Mouse (Mus musculus): Measurements from ENCODE around the gene Ephb4.

Ephb4 gene

DNA sequence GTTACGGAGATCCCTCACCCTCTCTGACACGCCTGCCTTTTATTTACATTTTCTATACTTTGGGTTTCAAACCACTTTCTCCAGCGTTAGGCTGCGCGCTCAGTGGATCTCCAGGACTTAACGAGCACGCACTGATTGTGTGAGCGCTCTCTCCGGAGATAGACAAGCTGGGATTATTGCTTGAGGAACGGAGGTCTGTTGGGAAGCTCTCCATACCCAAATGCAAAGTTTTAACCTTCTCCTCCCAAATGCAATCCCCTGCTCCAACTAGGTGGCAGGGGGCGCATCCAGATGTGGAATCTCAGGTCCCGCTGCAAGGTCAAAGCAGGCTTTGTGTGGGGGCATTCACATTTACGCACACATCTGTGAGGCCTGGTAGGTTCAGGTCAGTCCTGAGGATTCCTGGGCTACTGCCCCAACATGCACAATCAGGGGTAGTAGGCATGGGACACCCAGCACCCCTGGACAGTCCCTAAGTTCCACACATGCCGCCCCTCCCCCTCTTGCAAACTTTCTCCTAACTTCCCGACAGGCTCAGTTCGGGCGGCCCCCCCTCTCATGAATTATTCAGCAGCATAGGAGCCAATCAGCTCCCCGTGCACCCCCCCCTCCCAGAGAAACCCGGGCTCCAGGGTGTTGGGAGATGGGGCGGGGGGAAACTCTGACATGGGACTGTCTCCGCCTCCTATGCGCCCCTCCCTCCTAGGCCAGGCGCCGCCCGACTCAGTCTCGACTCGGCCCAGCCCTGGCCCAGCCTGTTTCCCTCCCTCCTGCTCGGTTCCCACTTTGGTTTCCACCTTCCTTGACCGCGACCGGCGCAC lies at the start of gene Ephb4:
TSS of gene Ephb4 (plus strand) at position 726 of the 821 bp plus-strand sequence.
- DNase-seq (ENCODE audit: low spot score) = peak; percentile 96

DNA sequence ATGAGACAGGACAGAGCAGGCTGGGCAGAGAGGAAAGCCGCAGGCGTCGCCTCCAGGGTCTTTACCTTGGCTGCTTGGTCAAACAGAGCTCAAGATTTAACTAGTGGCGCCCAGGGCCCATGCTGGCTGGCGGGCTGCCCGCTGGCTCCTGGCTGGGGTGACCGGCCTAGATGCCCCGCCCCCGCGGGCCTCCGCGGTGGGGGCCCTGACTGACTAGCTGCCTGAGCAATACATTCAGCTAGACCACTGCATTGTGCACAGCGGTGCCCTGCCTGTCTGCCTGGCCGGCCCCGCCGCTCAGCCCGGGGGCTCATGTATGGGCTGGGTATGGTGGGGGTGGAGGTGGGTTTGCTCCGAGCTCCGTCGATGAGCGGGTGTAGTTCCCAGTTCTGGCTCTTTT lies 48.7 kb upstream of the Ephb4 start:
- DNase-seq (ENCODE audit: low spot score) = no peak

DNA sequence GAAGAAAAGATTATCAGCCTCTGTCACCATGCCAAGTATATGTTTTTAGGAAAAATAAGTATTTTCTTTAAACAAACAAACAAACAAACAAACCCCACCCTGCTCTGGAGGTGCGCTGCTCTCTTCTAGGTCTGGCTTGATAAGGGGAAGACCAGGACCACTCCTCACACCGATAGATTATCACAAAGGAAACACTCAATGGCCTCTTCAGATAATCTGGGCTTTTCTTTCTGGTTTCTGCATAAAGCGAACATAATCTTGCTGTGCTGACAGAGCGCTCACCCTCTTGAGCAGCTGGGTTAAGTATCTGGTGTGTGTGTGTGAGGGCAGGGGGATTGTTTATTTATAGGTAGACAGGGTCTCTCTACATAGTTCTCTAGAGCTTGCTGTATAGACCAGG lies 46.3 kb upstream of the Ephb4 start:
- DNase-seq (ENCODE audit: low spot score) = no peak

DNA sequence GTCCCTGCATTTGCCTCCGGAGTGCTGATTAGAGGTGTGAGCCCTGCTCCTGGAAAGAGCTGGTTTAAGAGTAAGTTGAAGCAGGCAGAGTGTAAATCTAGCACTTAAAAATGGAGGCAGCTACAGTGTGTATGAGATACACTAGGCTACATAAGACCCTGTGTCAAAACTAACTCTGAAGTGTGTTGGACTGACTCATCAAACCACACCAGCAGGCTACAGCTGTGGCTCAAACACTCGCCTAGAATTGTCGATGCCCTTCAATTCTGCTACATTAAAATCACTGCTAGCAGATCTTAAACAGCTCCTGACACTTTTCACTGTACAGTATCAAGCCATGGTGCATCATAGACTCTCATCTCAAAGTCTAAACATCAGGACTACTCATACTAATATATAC lies 45.7 kb upstream of the Ephb4 start:
- DNase-seq (ENCODE audit: low spot score) = no peak

DNA sequence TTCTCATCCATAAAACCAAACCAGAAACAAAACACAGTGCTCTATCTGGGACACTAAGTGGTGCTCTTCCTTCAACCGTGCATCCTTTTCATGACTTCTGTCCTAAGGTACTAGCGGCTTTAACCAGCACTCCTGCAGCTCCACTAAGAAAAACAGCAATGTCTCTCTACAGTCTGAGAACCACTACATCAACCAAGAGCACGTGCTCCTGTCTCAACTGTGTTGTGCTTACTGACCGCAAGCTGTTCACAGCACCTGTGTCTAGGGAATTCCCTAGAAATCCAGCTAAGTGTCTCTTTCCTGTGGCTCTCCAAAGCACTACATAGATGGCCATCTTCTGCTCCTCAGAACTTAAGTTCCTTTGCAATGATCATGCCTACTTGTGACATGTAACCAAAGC lies 45.1 kb upstream of the Ephb4 start:
- DNase-seq (ENCODE audit: low spot score) = no peak

DNA sequence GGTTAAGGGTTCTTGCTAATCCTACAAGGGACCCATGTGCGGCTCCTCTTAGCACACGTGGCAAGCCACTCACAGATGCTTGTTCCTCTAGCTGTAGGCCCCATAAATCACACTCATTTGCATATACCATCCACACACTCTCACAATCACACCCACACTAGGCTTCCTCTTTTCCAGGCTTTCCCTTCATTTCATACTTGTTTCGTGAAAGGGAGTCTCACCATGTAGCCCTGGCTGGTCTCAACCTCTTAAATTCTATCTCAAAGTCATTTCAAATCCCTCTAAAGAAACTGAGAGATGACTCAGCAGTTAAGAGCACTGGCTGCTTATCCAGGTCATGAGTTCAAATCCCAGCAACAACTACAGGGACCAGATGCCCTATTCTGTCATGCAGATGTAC lies 44.1 kb upstream of the Ephb4 start:
- DNase-seq (ENCODE audit: low spot score) = no peak

DNA sequence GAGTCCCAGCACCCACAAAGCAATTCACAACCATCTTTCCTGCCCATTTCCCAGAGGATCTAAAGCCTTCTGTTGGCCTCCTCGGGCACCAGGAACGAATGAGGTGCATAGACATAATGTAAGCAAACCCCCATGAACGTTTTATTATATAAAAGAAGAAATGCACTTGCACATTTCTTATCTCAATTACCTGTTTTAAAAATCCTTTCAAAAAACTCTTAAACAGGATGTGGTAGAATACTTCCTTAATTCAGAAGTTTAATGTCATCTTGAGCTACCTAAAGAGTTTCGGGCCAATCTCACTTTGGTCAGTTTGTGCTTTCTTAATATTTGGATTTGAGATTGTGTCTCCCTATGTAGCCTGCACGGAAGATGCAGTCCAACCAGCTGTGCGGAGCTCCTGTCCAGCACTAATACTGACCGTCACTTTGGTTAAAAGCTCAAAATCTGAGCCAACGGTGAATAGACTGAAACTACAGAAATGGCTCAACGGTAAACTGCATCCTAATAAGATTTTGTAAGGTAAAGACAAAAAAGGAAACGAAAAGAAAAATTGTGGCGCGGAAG lies 43.4 kb upstream of the Ephb4 start:
- DNase-seq (ENCODE audit: low spot score) = no peak

DNA sequence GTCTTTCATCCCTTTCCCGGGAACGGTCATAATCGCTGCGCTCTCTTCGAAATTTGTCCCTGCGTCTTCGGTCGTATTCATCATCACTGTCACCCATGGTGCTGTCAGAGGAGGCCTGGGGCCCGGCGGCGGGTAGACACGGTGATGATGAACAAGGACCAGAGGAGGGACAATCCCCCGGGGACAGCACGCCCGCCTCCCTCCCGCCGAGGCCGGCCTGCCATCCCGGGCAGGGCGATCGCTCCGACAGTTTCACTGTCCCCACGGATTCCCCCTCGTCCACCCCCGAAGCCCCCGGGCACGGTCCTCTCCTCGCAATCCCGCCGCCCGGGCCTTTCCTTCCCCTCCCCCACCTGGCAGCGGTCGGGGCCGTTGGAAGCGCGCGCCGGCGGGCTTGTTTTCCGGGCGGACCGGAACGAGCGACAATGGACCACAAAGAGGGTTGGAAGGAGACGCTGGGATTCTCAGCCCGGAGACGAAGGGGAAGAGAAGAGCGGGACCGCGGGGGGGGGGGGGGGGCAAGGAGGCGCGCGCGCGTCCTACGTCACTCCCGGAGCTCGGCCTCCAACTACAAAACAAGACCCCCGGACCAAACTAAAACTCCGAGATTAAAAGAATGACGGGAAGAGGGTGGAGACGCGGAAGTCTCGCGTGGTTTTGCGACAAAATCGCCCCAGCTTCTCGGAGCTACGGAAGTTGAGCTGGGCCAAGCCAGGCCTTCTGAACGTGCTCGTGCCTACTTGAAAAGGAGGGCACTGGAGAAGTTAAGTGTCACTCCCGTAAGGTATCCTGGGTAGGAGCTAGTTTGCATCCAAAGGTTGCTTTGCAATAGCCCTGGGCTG lies 42.6 kb upstream of the Ephb4 start, which contains the start of gene Srrt:
TSS of gene Srrt (minus strand) at position 604 of the 842 bp plus-strand sequence.
- peak; percentile 96 for DNase-seq (ENCODE audit: low spot score)

DNA sequence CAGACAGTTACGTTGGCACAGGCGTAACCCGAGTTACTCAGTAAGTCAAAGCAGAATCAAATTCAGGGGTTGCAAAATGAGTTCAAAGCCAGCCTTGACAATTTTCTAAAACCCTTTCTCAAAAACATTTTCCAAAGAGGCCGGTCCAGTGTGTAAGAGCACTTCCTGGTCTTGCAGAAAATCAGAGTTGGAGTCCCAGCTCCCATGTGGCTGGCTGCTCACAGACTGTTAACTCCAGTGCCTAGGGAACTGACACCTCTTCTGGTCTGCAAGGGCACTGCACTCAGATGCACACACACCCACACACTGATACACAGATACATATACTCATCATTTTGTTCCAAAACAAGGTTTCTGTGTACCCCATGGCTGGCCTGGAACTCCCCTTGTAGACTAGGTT lies 41.6 kb upstream of the Ephb4 start:
- no peak for DNase-seq (ENCODE audit: low spot score)

DNA sequence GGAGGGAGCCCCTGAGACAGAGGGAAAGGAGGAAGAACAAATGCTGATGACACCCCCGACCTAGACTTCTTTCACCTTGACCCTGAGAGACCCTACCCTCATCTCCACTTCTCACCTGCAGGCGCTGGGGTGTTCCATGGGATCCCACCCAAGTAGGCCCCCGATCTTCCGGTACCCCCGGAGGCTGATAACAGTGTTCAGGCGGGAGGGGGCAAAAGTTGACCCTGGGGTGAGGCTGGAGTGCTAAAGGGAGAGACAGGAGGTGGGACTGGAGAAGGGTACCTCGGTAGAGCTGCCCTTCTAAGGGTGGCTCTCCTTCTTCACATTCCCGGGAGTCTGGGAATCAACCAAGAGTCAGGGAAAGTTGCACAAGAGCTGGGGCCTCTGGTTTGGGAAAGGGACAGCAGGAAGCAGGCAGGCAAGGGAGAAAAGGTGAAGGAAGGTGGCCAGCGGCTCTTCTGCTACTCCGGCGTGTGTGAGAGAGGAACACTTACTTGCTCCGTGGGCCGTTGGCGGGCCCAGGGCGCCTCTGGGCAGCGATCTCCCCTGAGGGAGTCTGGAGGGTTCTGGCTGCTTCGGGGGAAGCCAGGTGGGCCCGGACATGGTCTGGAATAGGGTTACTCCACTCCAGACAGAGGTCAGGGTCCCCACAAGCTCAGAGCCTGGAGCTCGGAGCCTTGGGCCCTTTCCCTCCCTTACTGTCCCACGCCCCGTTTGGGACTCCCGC lies 36.3 kb upstream of the Ephb4 start:
- peak; percentile 79 for DNase-seq (ENCODE audit: low spot score)

DNA sequence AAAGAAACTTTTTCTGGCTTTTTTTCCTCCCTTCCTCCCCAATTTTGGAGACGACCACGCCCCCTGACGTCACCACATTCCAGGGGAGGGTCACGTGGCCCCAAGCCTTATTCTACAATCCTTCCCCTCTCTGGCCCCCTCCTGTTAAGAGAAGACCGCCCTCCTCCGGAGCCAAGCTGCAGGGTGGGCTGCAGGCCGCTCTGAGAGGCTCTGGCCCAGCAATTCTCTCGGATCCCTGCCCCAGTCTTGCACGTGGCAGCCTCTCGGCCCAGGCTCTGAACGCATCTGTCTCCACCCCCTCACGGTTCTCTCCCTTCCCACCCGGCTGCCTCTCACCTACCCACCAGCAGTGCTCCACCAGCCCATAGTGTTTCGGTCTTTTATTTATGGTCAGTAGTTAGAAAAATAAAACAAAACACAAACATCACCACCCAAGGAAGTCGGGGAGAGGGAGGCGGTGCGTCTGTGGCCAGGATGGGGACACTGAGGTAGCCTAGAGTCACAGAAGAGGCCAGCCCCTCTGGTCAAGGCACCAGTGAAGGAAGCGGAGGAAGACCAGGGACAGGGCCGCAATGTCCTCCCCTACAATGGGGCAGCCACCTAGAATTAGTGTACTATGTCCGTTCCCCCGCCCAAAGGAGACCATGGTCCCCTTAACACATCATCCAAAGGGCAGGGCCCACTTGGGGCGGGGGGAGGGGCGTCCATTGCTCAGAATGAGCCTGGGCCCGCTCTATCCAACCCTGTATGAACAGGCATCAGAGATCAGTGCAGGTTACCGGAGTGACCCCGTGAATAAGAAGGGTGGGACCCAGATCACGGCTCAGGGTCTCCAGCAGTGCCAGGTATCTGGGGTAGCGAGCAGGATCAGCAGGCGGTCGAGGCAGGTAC lies 35.5 kb upstream of the Ephb4 start, which contains the start of gene Trip6:
TSS of gene Trip6 (minus strand) at position 212 of the 891 bp plus-strand sequence.
- DNase-seq (ENCODE audit: low spot score) = peak; percentile 91

DNA sequence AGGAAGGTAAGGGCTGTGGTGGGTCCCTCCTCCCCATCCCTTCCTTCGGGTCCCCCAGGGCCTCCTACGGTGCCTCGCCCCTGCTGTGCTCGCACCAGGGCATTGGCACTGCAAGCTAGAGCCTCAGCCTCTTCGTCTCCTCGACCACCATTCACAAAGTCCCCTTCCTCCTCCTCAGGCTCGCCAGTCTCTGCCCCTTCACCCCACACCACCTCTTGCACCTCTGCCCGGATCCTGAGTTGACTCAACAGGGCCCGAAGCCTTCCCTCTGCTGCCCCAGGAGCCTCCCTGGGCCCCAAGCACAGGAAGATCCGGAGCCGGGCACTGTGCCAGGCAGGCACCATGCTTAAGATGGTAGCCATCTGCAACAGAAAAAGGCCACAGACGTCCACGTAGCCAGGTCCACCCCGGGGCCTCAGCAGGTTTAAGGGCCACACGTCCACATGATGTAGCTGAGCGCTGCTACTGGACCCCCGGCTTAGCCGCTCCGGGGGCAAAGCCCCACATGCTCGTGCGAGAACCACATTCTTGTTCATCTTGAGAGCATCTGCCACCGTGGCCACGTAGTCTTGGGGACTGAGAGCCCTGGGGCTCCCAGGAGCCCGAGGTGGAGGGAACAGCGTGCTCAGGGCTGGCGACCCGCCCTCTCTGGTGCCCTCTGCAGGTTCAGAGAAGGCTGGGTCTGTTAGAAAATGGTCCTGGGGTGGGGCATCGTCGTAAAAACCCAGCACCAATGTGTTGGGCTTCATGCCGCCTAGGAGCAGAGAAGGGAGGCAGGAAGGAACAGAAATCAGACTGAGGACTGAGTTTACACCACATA lies 34.6 kb upstream of the Ephb4 start:
- DNase-seq (ENCODE audit: low spot score) = no peak

DNA sequence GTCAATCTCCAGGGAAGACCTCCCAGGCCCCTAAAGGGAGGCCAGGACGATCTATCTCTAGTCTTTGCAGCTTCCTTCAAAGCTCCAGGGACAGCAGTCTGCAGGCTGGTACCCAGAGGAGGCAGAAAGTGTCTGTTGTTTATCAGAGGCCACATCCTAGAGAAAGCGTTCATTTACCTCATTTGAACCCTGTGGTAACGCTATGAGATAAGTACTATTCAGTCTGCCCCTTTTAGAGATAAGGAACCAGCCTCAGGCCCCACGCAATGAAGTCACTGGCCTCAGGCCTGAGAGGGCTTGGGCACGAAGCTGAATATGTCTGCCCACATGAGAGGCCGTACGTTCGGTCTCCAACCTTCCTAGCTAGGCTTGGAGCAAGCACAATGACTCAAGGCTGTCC lies 32.5 kb upstream of the Ephb4 start:
- DNase-seq (ENCODE audit: low spot score) = no peak

DNA sequence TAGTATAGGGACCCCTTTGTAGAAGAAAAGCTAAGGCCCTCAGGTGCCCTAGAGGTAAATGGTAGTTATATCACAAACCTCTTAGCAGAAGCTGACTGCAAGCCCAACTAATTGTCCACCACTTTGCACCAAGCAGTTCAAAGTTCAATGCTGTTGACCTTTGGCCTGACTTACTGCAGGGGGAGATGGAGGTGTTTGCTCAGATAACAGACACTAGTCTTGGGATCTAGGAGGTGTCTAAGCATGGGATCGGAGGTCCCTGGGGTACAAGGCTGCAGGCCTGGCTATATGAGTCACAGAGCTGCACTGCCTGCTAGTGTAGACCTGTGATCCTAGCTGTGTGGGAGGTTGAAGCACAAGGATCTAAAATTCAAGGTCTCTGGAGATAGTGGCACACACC lies 31.3 kb upstream of the Ephb4 start:
- no peak for DNase-seq (ENCODE audit: low spot score)

DNA sequence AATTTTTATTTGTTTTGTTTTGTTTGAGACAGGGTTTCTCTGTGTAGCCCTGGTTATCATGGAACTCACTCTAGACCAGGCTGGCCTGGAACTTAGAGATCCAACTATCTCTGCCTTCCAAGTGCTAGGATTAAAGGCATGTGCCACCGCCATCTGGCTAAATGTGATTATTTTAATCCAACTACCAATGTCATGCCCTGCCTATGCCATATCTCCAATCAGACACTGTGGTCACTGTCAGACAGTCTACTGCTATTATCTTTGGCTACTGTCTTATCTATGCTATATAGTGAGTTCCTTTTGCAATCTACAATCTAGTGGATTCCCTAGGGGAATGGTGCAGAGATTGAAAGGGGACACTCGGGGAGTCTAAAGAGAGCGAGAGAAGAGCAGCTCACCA lies 28.9 kb upstream of the Ephb4 start:
- no peak for DNase-seq (ENCODE audit: low spot score)

DNA sequence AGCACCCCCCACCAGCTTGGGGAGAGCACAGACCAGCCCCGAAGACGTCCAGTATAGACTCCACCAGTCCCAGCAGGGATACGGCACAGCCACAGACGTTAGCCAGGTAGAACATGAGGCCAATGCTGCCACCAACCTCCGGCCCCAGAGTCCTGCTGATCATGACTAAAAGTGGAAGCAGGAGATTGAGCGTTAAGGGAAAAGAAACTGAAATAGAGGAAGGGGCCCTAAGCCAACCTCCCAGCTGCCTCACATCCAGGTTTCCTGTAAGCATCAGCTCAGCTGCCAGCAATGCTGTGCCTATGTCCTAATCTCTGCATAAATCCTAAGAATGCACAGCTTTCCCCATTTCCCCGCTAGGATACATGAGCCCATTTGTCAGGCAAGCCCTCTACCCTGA lies 19.0 kb upstream of the Ephb4 start:
- DNase-seq (ENCODE audit: low spot score) = no peak

DNA sequence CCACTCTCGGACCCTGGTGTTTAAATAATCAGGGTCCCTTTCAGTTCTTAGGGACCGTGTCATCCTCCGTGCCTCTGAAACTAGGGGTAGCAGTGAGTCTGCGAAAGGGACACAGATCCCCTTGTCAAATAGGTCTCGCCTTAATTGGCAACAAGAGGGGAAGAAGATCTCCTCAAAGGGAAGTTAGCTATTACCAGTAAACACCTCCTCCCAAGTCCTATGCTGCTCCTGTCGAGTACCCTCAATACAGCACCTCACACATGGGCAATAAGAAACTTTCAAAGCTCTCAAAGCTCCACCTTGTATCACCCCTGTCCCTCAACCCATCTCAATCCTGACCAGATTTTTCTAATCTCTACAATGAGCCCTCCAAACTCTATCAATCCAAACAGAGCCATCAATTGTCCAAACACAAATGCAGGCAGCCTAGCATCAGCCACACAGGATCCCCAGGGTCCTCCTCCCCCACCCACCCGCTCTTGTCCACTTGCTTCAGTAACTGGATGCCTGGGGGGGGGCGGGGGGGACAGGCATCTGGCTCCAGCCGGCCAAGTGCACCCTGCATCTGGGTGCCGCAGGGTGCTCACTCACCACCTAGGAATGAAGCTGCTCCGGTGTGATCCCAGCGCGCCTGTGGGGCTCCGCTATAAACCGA lies 16.9 kb upstream of the Ephb4 start:
- no peak for DNase-seq (ENCODE audit: low spot score)

DNA sequence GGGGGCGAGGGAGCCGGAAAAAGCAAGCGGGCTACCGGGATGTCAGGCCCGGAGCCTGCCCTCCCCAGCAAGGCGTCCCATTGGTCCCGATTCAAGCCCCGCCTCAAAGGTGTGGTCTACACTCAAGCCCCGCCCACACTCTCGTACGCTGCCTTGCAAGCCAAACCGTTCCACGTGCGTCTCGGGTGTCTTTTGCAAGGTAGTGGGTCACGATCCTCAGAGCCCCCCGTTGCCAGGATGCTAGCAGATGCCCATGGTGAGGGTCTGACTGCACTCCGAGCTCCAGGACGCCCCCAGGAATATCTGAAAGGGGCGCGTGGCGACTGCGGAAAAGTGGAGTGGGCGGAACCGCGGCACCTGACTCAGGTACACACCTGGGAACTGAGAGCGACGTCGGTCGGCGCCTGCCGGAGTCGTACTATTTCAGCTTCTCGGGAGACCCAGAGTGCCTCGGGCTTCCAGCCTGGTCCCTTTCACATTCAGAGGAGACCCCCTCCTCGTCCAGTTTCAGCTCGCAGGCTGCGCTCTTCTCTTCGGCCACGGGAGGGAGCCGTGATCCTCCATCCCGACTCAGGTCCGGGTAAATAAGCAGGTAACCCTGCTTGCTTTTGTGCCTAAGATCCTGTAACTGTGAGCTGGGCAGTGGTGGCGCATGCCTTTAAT lies 16.3 kb upstream of the Ephb4 start, which contains the start of gene Slc12a9:
TSS of gene Slc12a9 (minus strand) at position 86 of the 663 bp plus-strand sequence.
- peak; percentile 96 for DNase-seq (ENCODE audit: low spot score)

DNA sequence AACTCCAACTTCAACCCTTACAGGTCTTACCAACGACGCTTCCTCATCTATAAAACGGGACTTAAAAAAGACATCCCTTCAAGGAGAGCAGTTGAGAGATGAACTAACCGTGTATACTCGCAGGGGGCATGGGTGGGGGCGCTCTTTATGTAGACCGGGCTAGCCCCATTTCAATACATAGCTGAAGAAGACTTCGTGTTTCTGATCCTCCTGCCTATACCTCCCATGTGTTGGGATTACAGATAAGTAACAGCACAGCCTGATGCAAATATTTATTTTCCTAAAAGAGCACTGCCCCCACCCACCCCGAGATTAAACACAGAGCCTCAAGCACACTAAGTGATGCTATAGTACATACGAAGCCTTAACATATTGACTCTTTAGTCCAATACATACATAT lies 15.6 kb upstream of the Ephb4 start:
- DNase-seq (ENCODE audit: low spot score) = no peak

Data from adipocyte (in vitro differentiated cells).